ENCODE assay signal across 23 mouse cellular contexts in genomic region chr2:170528061-170528460, GRCm38 (mm10). TPM values are rescaled to one million over a fixed set of nuclear protein-coding genes. Genes with fewer than 3 reads are reported as not detected.
"Had no signal": no experiment of that assay in that cellular context is flagged by ENCODE, and none has a peak within 500 bp of the region (broad histone marks: within the 10 kb centered on the region; RNA-seq: fewer than 3 reads in every experiment).

No protein-coding gene starts in this region.

- H3K4me2 ChIP-seq: lung, embryonic 14.5 days; midbrain, embryonic 12.5 days; neural tube, embryonic 13.5 days; neural tube, embryonic 15.5 days had no signal

- H3K9me3 ChIP-seq: midbrain, embryonic 10.5 days; midbrain, embryonic 12.5 days; neural tube, embryonic 13.5 days; neural tube, embryonic 15.5 days had no signal

- H3K4me3 ChIP-seq: midbrain, embryonic 10.5 days; midbrain, embryonic 12.5 days; myocyte; neural tube, embryonic 13.5 days; neural tube, embryonic 15.5 days had no signal

- H3K4me1 ChIP-seq: neural tube, embryonic 13.5 days had no signal

- ATAC-seq: midbrain, embryonic 16.5 days had no signal

- H3K27me3 ChIP-seq: midbrain, embryonic 12.5 days; neural tube, embryonic 13.5 days; neural tube, embryonic 15.5 days had no signal

- H3K27ac ChIP-seq: midbrain, embryonic 10.5 days; midbrain, embryonic 12.5 days; neural tube, embryonic 13.5 days; neural tube, embryonic 15.5 days had no signal

- DNase-seq: lung, embryonic 14.5 days; lung, postnatal 10 days; lung, postnatal 4 days; midbrain, embryonic 14.5 days; retina, postnatal 1 day; right cerebral cortex, adult 18-20 months; right cerebral cortex, postnatal 25 days; right cerebral cortex, postnatal 4 days; spleen, adult 18-20 months; thymus, adult 18-20 months; thymus, postnatal 14 days; thymus, postnatal 36 days had no signal

- H3K36me3 ChIP-seq: midbrain, embryonic 10.5 days; midbrain, embryonic 12.5 days; neural tube, embryonic 13.5 days; neural tube, embryonic 15.5 days had no signal

- H3K9ac ChIP-seq: lung, embryonic 14.5 days; midbrain, embryonic 12.5 days; neural tube, embryonic 13.5 days; neural tube, embryonic 15.5 days had no signal

RNA-seq across cellular contexts. Expression of gene Cyp24a1, which starts 31.1 kb away (rescaled TPM):
- polyA plus RNA-seq: lung, embryonic 14.5 days; lung, embryonic 16.5 days; midbrain, embryonic 10.5 days; neural tube, embryonic 11.5 days; neural tube, embryonic 13.5 days; small intestine, adult 2 months; stomach, embryonic 14.5 days; stomach, embryonic 16.5 days had no signal
